Mouse (Mus musculus) olfactory bulb, adult 2 months (tissue): Measurements from ENCODE around the gene Gm12216. TPM values are rescaled to one million over a fixed set of nuclear protein-coding genes. Genes with fewer than 3 reads are reported as not detected.
"Not testable (repeated sequence)": the region's sequence is repeated elsewhere in the genome, so short reads cannot be mapped to it uniquely, and the experiment has no call there.

Source experiments
- H3K27ac ChIP-seq: fragments of 200-500 bp; 2 replicates; pipeline ENCODE4 v1.5.1; 2012; ENCODE audit warnings: low read depth, low read length; ENCODE audit not compliant: insufficient read depth
- H3K4me1 ChIP-seq: fragments of 200-500 bp; 2 replicates; pipeline ENCODE4 v1.6.1; 2012; ENCODE audit warnings: low read length; ENCODE audit not compliant: control insufficient read depth, insufficient read depth
- H3K4me3 ChIP-seq: fragments of 200-500 bp; 2 replicates; pipeline ENCODE4 v1.5.1; 2012; ENCODE audit warnings: mild to moderate bottlenecking, low read depth, low read length, moderate library complexity; ENCODE audit not compliant: insufficient read depth
- CTCF ChIP-seq: fragments of 200-500 bp; IDR thresholded peaks from 2 replicates; pipeline ENCODE4 v1.5.1; 2012; ENCODE audit warnings: low read depth, mild to moderate bottlenecking, low read length, moderate library complexity; ENCODE audit not compliant: insufficient read depth
- POLR2A ChIP-seq: fragments of 200-500 bp; IDR thresholded peaks from 2 replicates; pipeline ENCODE4 v1.6.1; 2012; ENCODE audit warnings: mild to moderate bottlenecking, low read depth, low read length, moderate library complexity; ENCODE audit not compliant: insufficient read depth
- WGBS: fragments of 180-500 bp; shearing (Covaris S2); methylation state at CpG from one replicate; pipeline ENCODE4 v1.1.7; 2018; 5-methylcytosine and 5-hydroxymethylcytosine counted together
- polyA plus RNA-seq: library from polyadenylated mRNA; stranded (reverse); fragments of >200 nt; gene quantifications from 2 replicates; pipeline ENCODE4 v1.2.4, GENCODE M21; 2012; ENCODE audit warnings: low replicate concordance; ENCODE audit not compliant: missing spikeins, insufficient read depth, insufficient read length

Gene Gm12216
- polyA plus RNA-seq, 1 experiment, result not detected

DNA sequence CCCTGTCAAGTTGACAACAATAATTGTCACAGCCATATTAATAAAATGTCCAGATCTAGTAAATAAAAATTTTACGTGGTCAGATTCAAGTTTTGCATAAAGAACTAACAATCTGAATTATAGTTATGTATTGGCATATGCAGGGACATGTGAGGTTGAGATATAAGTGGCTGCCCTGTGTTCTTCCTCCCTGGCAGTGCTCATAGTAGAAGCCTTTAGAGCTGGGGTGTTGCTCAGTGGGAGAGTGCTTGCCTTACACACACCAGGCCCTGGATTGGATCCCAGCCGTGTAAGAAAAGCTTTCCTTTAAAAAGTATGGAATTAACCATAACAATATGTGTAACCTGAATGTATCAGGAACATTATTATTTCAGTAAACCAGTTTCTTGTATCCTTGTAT is 34.4 kb upstream of the Gm12216 start:
- no peak overlapping the region for H3K4me3 ChIP-seq
- WGBS, result 74% methylated on average over 2 of the region's 2 CpGs
- H3K4me1 ChIP-seq, result peaks cover 5% of the 10 kb centered on the region
- no peak overlapping the region for H3K27ac ChIP-seq
- no peak for TF ChIP-seq POLR2A
- no peak for TF ChIP-seq CTCF

DNA sequence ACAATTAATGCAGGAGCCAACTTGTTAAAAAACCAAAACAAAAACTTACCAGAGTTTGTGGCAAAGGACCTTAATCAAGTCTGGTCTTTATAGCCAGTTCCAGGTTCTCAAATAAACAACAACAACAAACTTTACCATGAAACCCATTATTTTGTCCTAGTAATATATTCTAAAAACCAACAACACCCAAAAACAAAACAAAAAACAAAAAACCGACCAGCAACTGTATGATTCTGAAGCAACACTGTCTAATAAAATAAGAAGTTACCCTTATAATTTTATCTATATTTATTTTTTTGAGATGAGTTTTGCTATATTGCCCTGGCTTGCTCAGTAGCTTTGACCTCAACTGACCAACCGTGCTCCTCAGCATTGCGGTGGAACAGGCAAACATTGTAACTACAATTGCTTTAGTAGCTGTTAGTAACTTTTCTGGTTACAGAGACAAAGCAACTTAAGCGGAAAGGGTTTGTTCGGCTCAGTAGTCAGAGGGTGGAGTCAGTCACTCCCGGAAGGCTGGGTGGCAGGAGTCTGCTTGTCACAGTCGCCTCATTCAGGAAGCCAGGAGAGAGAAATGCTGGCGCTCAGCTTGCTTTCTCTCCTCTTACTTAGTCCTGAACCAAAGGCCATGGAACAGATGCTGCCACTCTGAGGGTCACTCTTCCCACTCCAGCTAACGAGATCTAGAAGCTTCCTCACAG is 33.8 kb upstream of the Gm12216 start:
- TF ChIP-seq CTCF (no peak), POLR2A (no peak)
- no peak overlapping the region for H3K4me3 ChIP-seq
- no peak overlapping the region for H3K27ac ChIP-seq
- peaks cover 5% of the 10 kb centered on the region for H3K4me1 ChIP-seq
- WGBS, result 45% methylated on average over 9 of the region's 9 CpGs

GRCm38 (mm10) chr11:53891505-53892451 is 32.7 kb upstream of the Gm12216 start, which contains the start of gene Slc22a5:
Slc22a5 (minus strand) TSS chr11:53891660.
- 1% methylated on average over 63 of the region's 63 CpGs for WGBS
- Histone ChIP-seq H3K4me3 (peak within 1 kb of the TSS; percentile 62), H3K4me1 (peaks cover 5% of the 10 kb centered on the region), H3K27ac (0 out of 2 replicates have a peak within 1 kb of the TSS, but pooled peaks have one; percentile 19)
- peak; percentile 39 for TF ChIP-seq POLR2A
- no peak for TF ChIP-seq CTCF

GRCm38 (mm10) chr11:53890906-53891504 is 31.9 kb upstream of the Gm12216 start:
- H3K4me3 ChIP-seq, result peak overlapping the region; percentile 62
- H3K27ac ChIP-seq, result no peak overlapping the region
- 2% methylated on average over 33 of the region's 33 CpGs for WGBS
- H3K4me1 ChIP-seq, result peaks cover 5% of the 10 kb centered on the region
- no peak for TF ChIP-seq CTCF
- no peak for TF ChIP-seq POLR2A

- Histone ChIP-seq H3K27ac (no peak overlapping the region), H3K4me3 (no peak overlapping the region), H3K4me1 (peaks cover 5% of the 10 kb centered on the region)
- TF ChIP-seq POLR2A (no peak), CTCF (no peak)
- WGBS, result 92% methylated on average over 2 of the region's 2 CpGs
Measured at GRCm38 (mm10) chr11:53890225-53890624, 31.2 kb upstream of the Gm12216 start.

DNA sequence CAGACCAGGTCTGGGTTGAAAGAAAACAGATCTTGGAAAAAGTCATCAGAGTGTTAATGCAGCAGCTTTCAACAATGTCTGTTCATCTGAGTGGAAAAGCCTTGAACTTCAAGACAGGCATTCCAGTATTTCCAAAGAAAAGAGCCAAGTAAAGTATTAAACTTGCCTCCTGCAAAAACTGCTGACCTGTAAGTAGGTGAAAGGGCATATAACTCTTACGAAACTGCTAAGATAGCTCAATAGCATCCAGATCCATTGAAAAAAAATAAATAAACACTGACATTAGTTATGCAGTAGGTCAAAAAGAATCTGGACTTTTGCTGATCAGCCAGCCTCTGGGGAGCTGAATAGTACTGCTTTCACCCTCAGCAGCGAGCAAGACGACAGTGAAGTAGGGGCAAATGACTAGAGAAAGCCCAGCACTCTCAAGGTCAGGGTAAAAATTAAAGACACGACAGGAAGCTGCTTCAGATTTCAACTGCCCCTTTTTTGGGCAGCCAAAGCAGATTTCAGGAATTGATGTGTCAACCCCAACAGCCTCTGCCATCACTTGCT is 30.1 kb upstream of the Gm12216 start:
- Histone ChIP-seq H3K27ac (no peak overlapping the region), H3K4me3 (no peak overlapping the region), H3K4me1 (peaks cover 5% of the 10 kb centered on the region)
- 59% methylated on average over 4 of the region's 4 CpGs for WGBS
- TF ChIP-seq CTCF (no peak), POLR2A (no peak)

GRCm38 (mm10) chr11:53888242-53888641 is 29.2 kb upstream of the Gm12216 start:
- Histone ChIP-seq H3K27ac (no peak overlapping the region), H3K4me3 (no peak overlapping the region), H3K4me1 (peaks cover 5% of the 10 kb centered on the region)
- TF ChIP-seq POLR2A (no peak), CTCF (no peak)
- WGBS, result 88% methylated on average over 4 of the region's 4 CpGs

DNA sequence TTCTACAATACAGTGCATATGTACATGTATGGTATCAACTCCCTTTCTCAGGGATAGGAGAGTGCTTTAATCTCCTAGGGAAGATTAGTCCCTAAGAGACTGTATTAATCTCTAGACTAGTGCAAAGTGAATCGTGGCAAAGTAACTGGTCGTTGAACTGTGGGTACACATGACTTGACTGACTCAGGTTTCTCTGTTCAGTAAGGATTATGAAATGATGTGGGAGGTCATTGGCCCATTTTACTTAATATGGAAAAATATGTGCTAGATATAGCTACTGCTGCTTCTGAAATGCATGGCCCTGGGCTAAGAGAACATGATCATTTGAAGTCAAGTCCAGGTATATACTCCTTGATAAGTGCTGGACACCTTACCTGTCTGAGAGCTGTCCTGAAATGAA is 24.2 kb upstream of the Gm12216 start:
- TF ChIP-seq CTCF (no peak), POLR2A (no peak)
- Histone ChIP-seq H3K4me3 (no peak overlapping the region), H3K4me1 (no peaks in the 10 kb centered on the region), H3K27ac (no peak overlapping the region)
- 99% methylated on average over 2 of the region's 2 CpGs for WGBS

- not testable (repeated sequence) for H3K4me3 ChIP-seq, H3K4me1 ChIP-seq, H3K27ac ChIP-seq
- WGBS, result 90% methylated on average over 5 of the region's 5 CpGs
Measured at GRCm38 (mm10) chr11:53878096-53878495, 19.0 kb upstream of the Gm12216 start.
